Mouse (Mus musculus) stomach, embryonic 15.5 days (tissue): ENCODE measurements around the gene Steap3. TPM values are rescaled to one million over a fixed set of nuclear protein-coding genes. Genes with fewer than 3 reads are reported as not detected.
A peak's percentile ranks its signal among the peaks of the same experiment; 100 is the strongest.

Source experiments
- ATAC-seq: fragments of 200-750 bp; cut with Nextera tagmentation; 2 replicates; pipeline ENCODE4 v1.8.0; 2017; ENCODE audit warnings: low read depth, moderate number of reproducible peaks, moderate TSS enrichment; ENCODE audit not compliant: insufficient read depth, low FRiP score
- H3K27ac ChIP-seq: fragments of 300-500 bp; sonication (generic); 2 replicates; pipeline ENCODE4 v1.5.1; 2015; ENCODE audit warnings: mild to moderate bottlenecking, inconsistent platforms
- H3K27me3 ChIP-seq: fragments of 300-500 bp; sonication (generic); replicated peaks from 2 replicates; pipeline ENCODE4 v1.6.1; 2015; ENCODE audit warnings: inconsistent platforms
- H3K36me3 ChIP-seq: fragments of 300-500 bp; sonication (generic); 2 replicates; pipeline ENCODE4 v1.6.1; 2015; ENCODE audit warnings: inconsistent platforms
- H3K4me1 ChIP-seq: fragments of 300-500 bp; sonication (generic); 2 replicates; pipeline ENCODE4 v1.6.1; 2015; ENCODE audit warnings: inconsistent platforms
- H3K4me2 ChIP-seq: fragments of 300-500 bp; sonication (generic); 2 replicates; pipeline ENCODE4 v1.6.1; 2015; ENCODE audit warnings: mild to moderate bottlenecking, inconsistent platforms
- H3K4me3 ChIP-seq: fragments of 300-500 bp; sonication (generic); replicated peaks from 2 replicates; pipeline ENCODE4 v1.5.1; 2015; ENCODE audit warnings: inconsistent platforms
- H3K9ac ChIP-seq: fragments of 300-500 bp; sonication (generic); 2 replicates; pipeline ENCODE4 v1.6.1; 2015; ENCODE audit warnings: inconsistent platforms
- H3K9me3 ChIP-seq: fragments of 300-500 bp; sonication (generic); 2 replicates; pipeline ENCODE4 v1.6.1; 2016; ENCODE audit warnings: inconsistent platforms
- WGBS: fragments of 180-500 bp; shearing (Covaris S2); methylation state at CpG from one replicate; pipeline ENCODE4 v1.1.7; 2015; 5-methylcytosine and 5-hydroxymethylcytosine counted together
- polyA plus RNA-seq: library from polyadenylated mRNA; unstranded; fragments of >200 nt; fragmentation: Nextera tagmentation; extraction: Ambion mirVana; gene quantifications from 2 replicates; pipeline ENCODE4 v1.2.1, GENCODE M21; 2015

The Steap3 gene
- polyA plus RNA-seq, 1 experiment from 2014 or later, result 7.3 TPM

DNA sequence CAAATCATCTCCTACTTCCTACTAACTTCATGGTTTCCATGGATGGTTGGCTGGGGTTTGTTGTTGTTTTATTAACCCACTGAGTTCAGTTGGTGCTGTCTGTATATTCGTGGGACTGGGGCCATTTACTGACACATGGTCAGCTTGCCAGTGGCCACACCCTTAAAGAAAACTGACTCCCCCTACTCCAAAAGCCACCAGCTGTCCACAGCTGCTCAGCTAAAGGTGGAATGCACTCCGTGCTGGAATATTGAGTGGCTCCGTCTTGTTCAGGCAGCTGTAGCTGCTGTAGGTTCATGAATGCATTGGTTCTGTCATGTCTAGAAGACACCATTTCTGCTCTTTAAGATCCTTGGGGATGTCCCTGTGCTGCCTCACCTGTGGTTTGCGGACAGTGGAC is 48.9 kb downstream of the Steap3 start:
- H3K4me2 ChIP-seq, result no peak overlapping the region
- H3K4me3 ChIP-seq, result no peak overlapping the region
- H3K36me3 ChIP-seq, result no peaks in the 10 kb centered on the region
- no peak overlapping the region for H3K9ac ChIP-seq
- no peaks in the 10 kb centered on the region for H3K4me1 ChIP-seq
- no peaks in the 10 kb centered on the region for H3K9me3 ChIP-seq
- ATAC-seq, result no peak
- 56% methylated on average over 4 of the region's 4 CpGs for WGBS
- H3K27ac ChIP-seq, result no peak overlapping the region
- H3K27me3 ChIP-seq, result no peaks in the 10 kb centered on the region

DNA sequence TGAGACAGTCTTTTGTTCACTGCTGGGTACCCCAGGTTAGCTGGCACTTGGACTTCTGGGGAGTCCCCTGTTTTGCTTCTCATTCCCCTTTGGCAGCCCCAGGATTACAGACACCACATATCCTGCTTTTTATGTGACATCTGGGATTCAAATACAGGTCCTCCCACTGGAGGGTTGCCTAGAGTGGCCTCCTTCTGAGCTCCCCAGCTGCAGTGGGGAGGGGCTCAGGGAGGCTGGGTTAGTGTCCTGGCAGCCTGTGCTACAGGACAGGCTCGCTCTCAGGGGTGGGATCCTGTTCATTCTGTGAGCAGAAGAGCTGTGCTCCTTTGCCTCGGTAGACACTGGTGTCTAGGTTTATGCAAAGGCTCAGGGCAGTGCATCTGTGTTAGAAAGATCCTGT is 51.2 kb downstream of the Steap3 start:
- no peaks in the 10 kb centered on the region for H3K4me1 ChIP-seq
- no peak overlapping the region for H3K9ac ChIP-seq
- no peaks in the 10 kb centered on the region for H3K9me3 ChIP-seq
- H3K36me3 ChIP-seq, result no peaks in the 10 kb centered on the region
- WGBS, result 49% methylated on average over 2 of the region's 2 CpGs
- H3K4me3 ChIP-seq, result no peak overlapping the region
- no peak overlapping the region for H3K4me2 ChIP-seq
- no peaks in the 10 kb centered on the region for H3K27me3 ChIP-seq
- no peak overlapping the region for H3K27ac ChIP-seq
- no peak for ATAC-seq

DNA sequence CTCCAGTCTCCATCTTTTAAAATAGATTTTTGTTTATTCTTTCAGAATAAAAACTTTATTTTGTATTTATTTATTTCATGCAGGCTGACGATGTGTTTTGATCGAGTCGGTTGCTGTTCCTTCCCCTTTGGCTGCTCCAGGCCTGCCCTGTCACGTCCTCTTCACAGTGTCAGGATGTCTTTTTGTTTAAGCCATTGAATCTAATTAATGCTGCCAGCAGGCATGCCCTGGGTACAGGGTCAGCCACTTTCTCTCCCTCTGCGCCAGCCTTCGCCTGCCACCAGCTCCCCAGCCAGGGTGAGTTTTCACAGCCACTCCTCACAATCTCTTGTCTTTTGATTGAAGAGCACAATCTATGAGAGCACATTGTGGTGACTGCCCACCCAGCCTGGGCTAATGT is 51.7 kb downstream of the Steap3 start:
- Histone ChIP-seq H3K9ac (no peak overlapping the region), H3K27me3 (no peaks in the 10 kb centered on the region), H3K27ac (no peak overlapping the region), H3K4me2 (no peak overlapping the region), H3K9me3 (no peaks in the 10 kb centered on the region), H3K4me1 (no peaks in the 10 kb centered on the region), H3K36me3 (no peaks in the 10 kb centered on the region), H3K4me3 (no peak overlapping the region)
- ATAC-seq, result no peak
- 51% methylated on average over 6 of the region's 6 CpGs for WGBS

DNA sequence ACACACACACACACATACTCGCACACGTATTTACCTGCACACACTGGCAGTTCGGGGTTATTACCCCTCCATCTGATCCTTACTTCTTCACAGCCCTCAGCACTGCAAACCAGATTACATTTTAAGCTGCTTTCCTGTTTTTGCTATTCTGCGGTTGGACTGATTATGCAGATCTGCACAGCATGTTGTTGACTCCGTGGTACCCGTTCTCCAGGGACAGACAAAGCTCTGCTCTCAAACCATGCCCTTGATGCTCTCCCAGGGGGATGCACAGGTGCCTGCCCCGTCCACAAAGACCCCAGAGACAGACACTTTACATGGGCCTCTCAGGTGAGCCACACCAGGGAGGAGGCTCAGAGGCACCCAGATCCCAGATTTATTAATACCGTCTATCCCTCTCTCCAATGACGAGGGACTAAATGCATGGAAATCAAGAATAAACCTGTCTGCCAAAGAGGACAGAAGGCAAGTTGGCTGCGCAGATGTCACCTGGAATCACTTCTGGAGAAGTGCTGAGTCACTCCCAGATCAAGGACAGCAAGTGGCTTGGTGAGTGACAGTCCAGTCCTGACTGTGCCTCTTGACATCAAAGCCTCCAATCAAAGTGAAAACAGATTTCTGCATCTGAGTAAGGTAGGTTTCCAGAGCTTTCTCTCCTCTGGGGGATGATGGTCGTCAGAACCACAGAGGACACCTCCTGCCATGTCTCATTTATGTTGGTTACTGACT is 63.8 kb downstream of the Steap3 start:
- Histone ChIP-seq H3K27ac (no peak overlapping the region), H3K27me3 (no peaks in the 10 kb centered on the region), H3K9me3 (no peaks in the 10 kb centered on the region), H3K4me2 (no peak overlapping the region), H3K9ac (no peak overlapping the region), H3K4me3 (no peak overlapping the region), H3K36me3 (no peaks in the 10 kb centered on the region), H3K4me1 (0 out of 2 replicates have a peak, but pooled peaks cover 4% of the 10 kb centered on the region)
- ATAC-seq, result no peak
- WGBS, result 80% methylated on average over 11 of the region's 11 CpGs

DNA sequence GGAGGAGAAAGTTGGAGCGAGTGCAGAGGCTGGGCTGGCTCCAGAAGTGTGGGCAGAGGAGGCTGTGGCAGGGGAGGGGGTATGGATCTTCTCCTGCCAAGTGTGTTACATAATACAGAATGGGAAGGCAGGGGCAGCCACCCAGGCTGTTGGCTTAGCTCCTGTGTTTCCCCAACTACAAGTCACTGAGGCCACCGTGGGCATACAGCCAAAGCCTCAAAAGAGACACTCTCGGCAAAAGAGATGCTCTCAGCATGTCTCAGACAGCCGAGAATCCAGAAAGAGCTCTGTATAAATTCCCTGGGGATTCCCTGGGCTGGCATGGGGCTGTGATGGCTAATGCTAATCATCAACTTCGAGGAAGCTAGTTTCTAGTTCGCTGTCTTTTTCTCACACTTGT is 64.9 kb downstream of the Steap3 start:
- H3K4me1 ChIP-seq, result 0 out of 2 replicates have a peak, but pooled peaks cover 4% of the 10 kb centered on the region
- no peaks in the 10 kb centered on the region for H3K9me3 ChIP-seq
- H3K9ac ChIP-seq, result no peak overlapping the region
- H3K27ac ChIP-seq, result no peak overlapping the region
- WGBS, result 65% methylated on average over 6 of the region's 6 CpGs
- no peak overlapping the region for H3K4me3 ChIP-seq
- no peaks in the 10 kb centered on the region for H3K27me3 ChIP-seq
- no peak for ATAC-seq
- H3K4me2 ChIP-seq, result no peak overlapping the region
- H3K36me3 ChIP-seq, result no peaks in the 10 kb centered on the region

DNA sequence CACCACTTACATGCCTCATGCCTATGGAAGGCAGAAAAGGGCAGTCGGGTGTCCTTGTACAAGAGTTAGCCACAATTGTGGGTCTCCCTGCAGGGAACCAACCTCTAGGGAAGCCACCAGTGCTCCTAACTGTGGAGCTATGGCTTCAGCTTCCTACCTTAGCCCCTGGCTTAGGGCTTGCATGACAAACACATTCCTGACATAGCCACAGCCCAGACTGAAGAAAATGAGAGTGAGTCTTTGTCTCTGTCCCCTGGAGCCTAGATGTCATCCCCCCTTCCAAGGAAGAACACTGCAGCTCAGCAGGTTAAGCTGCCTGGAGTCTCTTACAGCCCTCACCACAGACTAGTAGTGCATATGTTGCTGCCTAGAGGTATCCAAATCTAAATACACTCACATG is 67.7 kb downstream of the Steap3 start:
- H3K9ac ChIP-seq, result no peak overlapping the region
- no peaks in the 10 kb centered on the region for H3K27me3 ChIP-seq
- no peaks in the 10 kb centered on the region for H3K36me3 ChIP-seq
- 0 out of 2 replicates have a peak, but pooled peaks cover 4% of the 10 kb centered on the region for H3K4me1 ChIP-seq
- H3K4me2 ChIP-seq, result no peak overlapping the region
- no peak for ATAC-seq
- 74% methylated on average over 1 of the region's 1 CpGs for WGBS
- no peaks in the 10 kb centered on the region for H3K9me3 ChIP-seq
- no peak overlapping the region for H3K4me3 ChIP-seq
- H3K27ac ChIP-seq, result no peak overlapping the region

DNA sequence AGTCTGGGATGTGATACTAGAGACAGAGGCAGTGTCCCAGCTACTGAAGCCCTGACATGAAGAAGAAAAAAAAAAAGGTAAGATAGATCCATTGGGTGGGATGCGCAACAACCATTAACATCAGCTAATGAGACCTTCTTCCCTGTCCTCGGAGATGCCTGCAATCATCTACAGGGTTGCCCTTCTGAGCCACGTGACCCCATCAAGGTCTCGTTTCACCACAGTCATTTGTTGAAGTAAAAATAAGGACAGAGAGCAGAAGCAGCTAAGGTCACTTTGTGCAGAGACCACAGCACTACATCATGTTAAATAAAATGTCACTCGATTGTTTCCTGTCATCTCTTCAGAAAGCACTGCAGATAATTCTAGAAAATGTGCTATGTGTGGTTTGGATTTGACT is 68.7 kb downstream of the Steap3 start:
- WGBS, result 67% methylated on average over 5 of the region's 5 CpGs
- no peaks in the 10 kb centered on the region for H3K9me3 ChIP-seq
- no peaks in the 10 kb centered on the region for H3K36me3 ChIP-seq
- no peak overlapping the region for H3K9ac ChIP-seq
- H3K27me3 ChIP-seq, result no peaks in the 10 kb centered on the region
- 0 out of 2 replicates have a peak, but pooled peaks cover 4% of the 10 kb centered on the region for H3K4me1 ChIP-seq
- no peak overlapping the region for H3K27ac ChIP-seq
- H3K4me3 ChIP-seq, result no peak overlapping the region
- no peak overlapping the region for H3K4me2 ChIP-seq
- no peak for ATAC-seq

DNA sequence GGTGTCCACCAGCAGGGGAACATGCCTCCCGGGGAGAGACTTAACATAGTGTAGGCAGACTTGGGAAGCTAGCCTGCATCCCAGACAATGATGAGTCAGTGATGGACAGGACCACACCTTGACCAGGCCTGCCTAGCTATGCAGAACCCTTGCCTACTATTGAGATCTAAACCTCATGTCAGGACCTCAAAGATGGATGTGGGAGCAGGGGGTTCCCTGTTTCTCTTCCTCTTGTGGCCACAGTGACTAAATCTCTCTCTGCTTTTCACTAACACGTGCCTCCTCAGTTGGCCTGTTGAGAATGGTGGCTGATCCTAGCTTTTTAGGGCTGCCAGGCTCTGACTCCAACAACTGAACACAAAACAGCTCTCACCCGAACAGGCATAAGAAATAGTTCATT is 70.0 kb downstream of the Steap3 start:
- Histone ChIP-seq H3K4me3 (no peak overlapping the region), H3K27ac (no peak overlapping the region), H3K27me3 (no peaks in the 10 kb centered on the region), H3K4me1 (0 out of 2 replicates have a peak, but pooled peaks cover under 1% of the 10 kb centered on the region), H3K36me3 (no peaks in the 10 kb centered on the region), H3K9me3 (no peaks in the 10 kb centered on the region), H3K4me2 (no peak overlapping the region), H3K9ac (no peak overlapping the region)
- WGBS, result 70% methylated on average over 3 of the region's 3 CpGs
- ATAC-seq, result no peak

- ATAC-seq, result no peak
- H3K9me3 ChIP-seq, result no peaks in the 10 kb centered on the region
- no peak overlapping the region for H3K27ac ChIP-seq
- no peak overlapping the region for H3K4me2 ChIP-seq
- H3K27me3 ChIP-seq, result no peaks in the 10 kb centered on the region
- H3K4me3 ChIP-seq, result no peak overlapping the region
- 78% methylated on average over 4 of the region's 4 CpGs for WGBS
- H3K36me3 ChIP-seq, result no peaks in the 10 kb centered on the region
- no peak overlapping the region for H3K9ac ChIP-seq
- H3K4me1 ChIP-seq, result no peaks in the 10 kb centered on the region
Measured at GRCm38 (mm10) chr1:120198942-120199341, 73.6 kb downstream of the Steap3 start.

GRCm38 (mm10) chr1:120198151-120198550 is 74.4 kb downstream of the Steap3 start:
- no peaks in the 10 kb centered on the region for H3K27me3 ChIP-seq
- ATAC-seq, result no peak
- no peaks in the 10 kb centered on the region for H3K36me3 ChIP-seq
- H3K27ac ChIP-seq, result no peak overlapping the region
- H3K9ac ChIP-seq, result no peak overlapping the region
- no peak overlapping the region for H3K4me3 ChIP-seq
- H3K4me2 ChIP-seq, result no peak overlapping the region
- H3K9me3 ChIP-seq, result no peaks in the 10 kb centered on the region
- H3K4me1 ChIP-seq, result no peaks in the 10 kb centered on the region
- 48% methylated on average over 3 of the region's 3 CpGs for WGBS

- WGBS, result 13% methylated on average over 5 of the region's 5 CpGs
- Histone ChIP-seq H3K4me2 (no peak overlapping the region), H3K27ac (no peak overlapping the region), H3K9me3 (no peaks in the 10 kb centered on the region), H3K36me3 (no peaks in the 10 kb centered on the region), H3K27me3 (no peaks in the 10 kb centered on the region), H3K9ac (no peak overlapping the region), H3K4me1 (no peaks in the 10 kb centered on the region), H3K4me3 (no peak overlapping the region)
- peak; percentile 62; the same call in 1 of the 2 replicates for ATAC-seq
Measured at GRCm38 (mm10) chr1:120197189-120197588, 75.3 kb downstream of the Steap3 start.

DNA sequence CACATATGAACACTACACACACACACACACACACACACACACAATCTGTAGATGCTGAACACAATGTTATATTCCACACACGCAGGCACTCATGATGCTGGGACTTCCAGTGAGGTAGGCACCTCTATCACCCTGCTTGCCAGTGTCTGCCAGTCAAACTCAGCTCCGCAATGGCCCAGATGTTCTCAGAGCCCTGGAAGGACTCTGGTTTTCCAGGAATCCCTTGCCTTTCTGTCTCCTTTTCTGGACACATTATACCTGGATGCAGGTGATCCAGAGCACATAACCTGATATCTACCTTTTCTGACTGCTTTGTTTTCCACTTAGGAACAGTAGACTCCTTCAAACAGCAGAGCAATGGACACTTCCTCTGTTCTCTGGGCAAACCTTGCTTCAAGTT is 75.8 kb downstream of the Steap3 start:
- Histone ChIP-seq H3K4me2 (no peak overlapping the region), H3K9me3 (no peaks in the 10 kb centered on the region), H3K4me3 (no peak overlapping the region), H3K9ac (no peak overlapping the region), H3K27ac (no peak overlapping the region), H3K36me3 (no peaks in the 10 kb centered on the region), H3K4me1 (no peaks in the 10 kb centered on the region), H3K27me3 (no peaks in the 10 kb centered on the region)
- no peak for ATAC-seq
- WGBS, result 87% methylated on average over 2 of the region's 2 CpGs

GRCm38 (mm10) chr1:120195947-120196346 is 76.6 kb downstream of the Steap3 start:
- Histone ChIP-seq H3K9ac (no peak overlapping the region), H3K4me3 (no peak overlapping the region), H3K4me2 (no peak overlapping the region), H3K27ac (no peak overlapping the region), H3K4me1 (no peaks in the 10 kb centered on the region), H3K27me3 (no peaks in the 10 kb centered on the region), H3K36me3 (no peaks in the 10 kb centered on the region), H3K9me3 (no peaks in the 10 kb centered on the region)
- 36% methylated on average over 5 of the region's 5 CpGs for WGBS
- ATAC-seq, result no peak
